Mouse (Mus musculus) thymus, postnatal 0 days (tissue): ENCODE results near the gene Tmtc2. TPM values are rescaled to one million over a fixed set of nuclear protein-coding genes. Genes with fewer than 3 reads are reported as not detected.
A peak's percentile ranks its signal among the peaks of the same experiment; 100 is the strongest.

Experiments
- DNase-seq: peaks from one replicate; pipeline ENCODE4 v3.0.0-alpha.2; 2015; ENCODE audit warnings: low spot score
- polyA plus RNA-seq: library from polyadenylated mRNA; unstranded; fragments of >200 nt; fragmentation: Nextera tagmentation; extraction: Ambion mirVana; gene quantifications from 2 replicates; pipeline ENCODE4 v1.2.1, GENCODE M21; 2015

The Tmtc2 gene
- polyA plus RNA-seq, 1 experiment from 2014 or later: 0.65 TPM

GRCm38 (mm10) chr10:105417845-105418383 is 156.3 kb downstream of the Tmtc2 start:
- DNase-seq: no peak

DNA sequence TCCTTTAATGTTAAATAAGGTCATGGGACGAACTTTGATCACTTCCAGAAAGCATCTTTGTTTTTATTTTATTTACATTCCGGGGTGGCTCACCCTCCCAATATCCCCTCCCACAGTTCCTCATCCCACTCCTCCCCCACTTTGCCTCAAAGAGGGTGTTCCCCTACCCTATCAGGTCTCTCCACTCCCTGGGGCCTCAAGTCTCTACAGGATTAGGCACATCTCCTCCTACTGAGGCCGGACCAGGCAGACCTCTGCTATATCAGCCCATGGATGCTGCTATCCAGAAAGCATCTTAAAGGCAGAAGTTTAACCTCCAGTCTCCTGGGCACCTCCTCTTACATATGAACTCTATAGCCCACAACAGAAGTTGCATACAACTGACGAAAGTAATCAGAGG is 157.7 kb downstream of the Tmtc2 start:
- no peak for DNase-seq

GRCm38 (mm10) chr10:105405856-105406527 is 168.3 kb downstream of the Tmtc2 start:
- no peak for DNase-seq

- no peak for DNase-seq
Measured at GRCm38 (mm10) chr10:105403931-105404330, 170.3 kb downstream of the Tmtc2 start.

DNA sequence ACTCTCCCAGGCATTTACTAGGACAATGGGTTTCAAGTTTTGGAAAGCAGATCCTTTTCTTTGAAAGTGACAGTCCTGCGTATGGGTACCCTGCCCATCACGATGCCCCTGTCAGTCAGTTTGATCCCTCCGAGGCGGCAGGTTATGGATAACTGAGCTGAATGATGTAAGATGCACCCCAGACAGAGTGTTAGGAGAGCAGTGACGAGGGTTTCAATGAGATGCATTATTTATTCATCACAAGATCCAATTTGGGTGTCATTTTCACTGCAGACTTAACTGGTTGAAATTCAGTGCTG is 171.8 kb downstream of the Tmtc2 start:
- DNase-seq: no peak

GRCm38 (mm10) chr10:105401754-105402480 is 172.3 kb downstream of the Tmtc2 start:
- no peak for DNase-seq

GRCm38 (mm10) chr10:105399316-105399715 is 174.9 kb downstream of the Tmtc2 start:
- no peak for DNase-seq

- DNase-seq: no peak
Measured at GRCm38 (mm10) chr10:105384065-105384464, 190.2 kb downstream of the Tmtc2 start.

GRCm38 (mm10) chr10:105381705-105382104 is 192.5 kb downstream of the Tmtc2 start:
- DNase-seq: no peak

- DNase-seq: no peak
Measured at GRCm38 (mm10) chr10:105381202-105381601, 193.0 kb downstream of the Tmtc2 start.

GRCm38 (mm10) chr10:105380584-105380983 is 193.7 kb downstream of the Tmtc2 start:
- DNase-seq: no peak

- no peak for DNase-seq
Measured at GRCm38 (mm10) chr10:105377711-105378110, 196.5 kb downstream of the Tmtc2 start.

- DNase-seq: peak; percentile 9
Measured at GRCm38 (mm10) chr10:105373265-105373664, 201.0 kb downstream of the Tmtc2 start.

GRCm38 (mm10) chr10:105368242-105368641 is 206.0 kb downstream of the Tmtc2 start:
- no peak for DNase-seq

- no peak for DNase-seq
Measured at GRCm38 (mm10) chr10:105364480-105364879, 209.8 kb downstream of the Tmtc2 start.

GRCm38 (mm10) chr10:105350301-105350700 is 223.9 kb downstream of the Tmtc2 start:
- no peak for DNase-seq

DNA sequence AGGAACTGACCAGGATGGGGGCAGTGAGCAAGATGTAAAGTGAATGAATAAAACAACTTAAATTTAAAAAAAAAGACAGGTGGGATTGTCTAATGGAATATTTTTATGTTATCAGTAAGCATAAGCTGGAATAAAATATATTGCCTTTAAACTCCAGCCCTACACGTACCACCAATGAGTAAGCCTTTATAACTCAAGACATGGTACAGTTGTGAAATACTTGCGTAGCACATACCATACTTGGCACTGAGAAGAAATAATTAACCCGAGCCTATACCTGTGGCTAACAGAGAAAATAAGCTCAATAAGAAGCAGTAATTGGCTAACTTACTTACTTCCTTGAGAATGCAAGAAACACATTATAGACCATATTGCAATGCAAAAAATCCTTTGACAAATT is 228.3 kb downstream of the Tmtc2 start:
- no peak for DNase-seq

DNA sequence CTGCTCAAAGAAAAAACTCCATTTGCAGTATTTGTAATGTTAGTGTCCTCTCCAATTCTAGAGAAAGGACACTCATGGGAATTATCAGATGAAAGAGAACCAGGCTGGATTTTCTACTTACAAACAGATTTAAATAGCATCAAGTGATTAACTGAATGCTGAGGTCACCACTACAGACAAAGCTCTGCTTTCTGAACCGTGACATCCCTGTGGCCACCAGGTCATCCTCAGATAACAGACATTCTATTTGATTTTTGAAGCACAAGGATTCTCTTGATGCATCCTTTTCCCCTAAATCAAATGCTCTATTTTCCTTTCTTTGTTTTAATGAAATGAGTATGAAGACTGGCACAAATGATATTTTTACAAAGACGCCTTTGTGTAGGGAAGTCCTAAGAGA is 241.4 kb downstream of the Tmtc2 start:
- DNase-seq: no peak

DNA sequence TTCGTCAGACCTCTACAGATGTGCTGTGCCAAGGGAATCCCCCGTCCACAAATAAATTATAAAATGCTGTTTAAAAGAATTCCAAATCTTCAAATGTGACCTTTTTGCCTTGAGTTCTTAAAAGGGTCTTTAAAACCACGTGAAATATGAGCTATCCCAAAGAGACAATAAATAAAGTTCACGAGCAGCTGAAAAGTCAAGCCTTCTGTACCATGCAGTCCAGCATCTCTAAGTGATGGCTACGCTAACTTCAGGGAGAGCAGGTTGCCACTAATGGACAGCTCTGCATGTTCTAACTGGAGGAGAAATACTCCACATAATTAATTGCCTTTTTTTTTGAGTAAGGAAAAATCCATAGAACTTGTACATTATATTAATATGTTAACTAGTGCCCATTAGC is 243.9 kb downstream of the Tmtc2 start:
- no peak for DNase-seq

DNA sequence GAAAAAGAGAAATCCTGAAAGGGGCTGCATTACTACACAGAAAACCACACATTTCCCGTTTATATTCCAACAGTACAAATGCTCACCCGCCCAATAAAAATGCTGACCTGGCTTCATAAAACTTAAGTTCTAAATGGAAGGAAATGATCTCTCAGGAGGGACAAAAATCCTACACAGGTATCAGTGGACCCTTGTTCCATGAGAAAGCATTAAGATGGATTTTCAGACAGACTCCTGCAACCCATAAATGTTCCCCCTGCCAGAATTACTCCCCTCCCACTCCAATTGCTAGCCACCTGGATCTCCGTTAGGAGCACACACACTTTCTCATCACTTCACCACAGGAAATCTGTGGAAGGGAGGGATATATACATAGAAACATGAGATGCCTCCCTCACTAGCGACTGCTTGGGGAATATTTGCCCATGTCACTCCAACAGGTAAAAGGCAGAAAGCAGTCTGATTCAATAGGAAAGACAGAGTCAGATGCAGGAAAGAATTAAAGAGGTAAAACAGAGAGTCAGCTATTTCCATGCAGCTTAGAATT is 250.5 kb downstream of the Tmtc2 start:
- no peak for DNase-seq

- no peak for DNase-seq
Measured at GRCm38 (mm10) chr10:105319299-105320057, 254.8 kb downstream of the Tmtc2 start.

GRCm38 (mm10) chr10:105318869-105319268 is 255.4 kb downstream of the Tmtc2 start:
- DNase-seq: no peak
